Mouse (Mus musculus) kidney, postnatal 0 days (tissue): ENCODE results near the gene Flvcr1. TPM values are rescaled to one million over a fixed set of nuclear protein-coding genes. Genes with fewer than 3 reads are reported as not detected.

ENCODE experiments used
- ATAC-seq: fragments of 200-750 bp; cut with Nextera tagmentation; replicated peaks from 2 replicates; pipeline ENCODE4 v1.8.0; 2017; ENCODE audit warnings: low read depth, moderate number of reproducible peaks, moderate TSS enrichment, moderate library complexity; ENCODE audit not compliant: low FRiP score
- DNase-seq: peaks from one replicate; pipeline ENCODE4 v3.0.0-alpha.2; 2016; ENCODE audit warnings: low spot score
- H3K27ac ChIP-seq: fragments of 300-500 bp; sonication (generic); 2 replicates; pipeline ENCODE4 v1.5.1; 2014; ENCODE audit warnings: mild to moderate bottlenecking
- H3K27me3 ChIP-seq: fragments of 300-500 bp; sonication (generic); 2 replicates; pipeline ENCODE4 v1.6.1; 2014; ENCODE audit warnings: low read length, mixed read lengths; ENCODE audit not compliant: insufficient read depth
- H3K36me3 ChIP-seq: fragments of 300-500 bp; sonication (generic); 2 replicates; pipeline ENCODE4 v1.6.1; 2014; ENCODE audit warnings: low read length, mixed read lengths; ENCODE audit not compliant: insufficient read depth
- H3K4me1 ChIP-seq: fragments of 300-500 bp; sonication (generic); replicated peaks from 2 replicates; pipeline ENCODE4 v1.6.1; 2014; ENCODE audit warnings: antibody characterized with exemption, low read length, mixed read lengths; ENCODE audit not compliant: insufficient read depth
- H3K4me2 ChIP-seq: fragments of 300-500 bp; sonication (generic); 2 replicates; pipeline ENCODE4 v1.6.1; 2014; ENCODE audit warnings: mild to moderate bottlenecking, low read length, moderate library complexity, mixed read lengths
- H3K4me3 ChIP-seq: fragments of 300-500 bp; sonication (generic); replicated peaks from 2 replicates; pipeline ENCODE4 v1.5.1; 2014; ENCODE audit warnings: low read depth, low read length
- H3K9ac ChIP-seq: fragments of 300-500 bp; sonication (generic); 2 replicates; pipeline ENCODE4 v1.6.1; 2014; ENCODE audit warnings: low read depth, low read length
- H3K9me3 ChIP-seq: fragments of 300-500 bp; sonication (generic); replicated peaks from 2 replicates; pipeline ENCODE4 v1.6.1; 2016; ENCODE audit warnings: low read length, inconsistent platforms, mixed read lengths
- CTCF ChIP-seq: IDR thresholded peaks from 2 replicates; pipeline ENCODE4 v1.5.1; 2016; ENCODE audit warnings: antibody characterized with exemption, low read depth, mild to moderate bottlenecking, moderate library complexity
- WGBS: fragments of 180-500 bp; shearing (Covaris S2); extraction: QIAGEN DNeasy Blood & Tissue Kit; methylation state at CpG from one replicate; pipeline ENCODE4 v1.1.7; 2014; 5-methylcytosine and 5-hydroxymethylcytosine counted together
- polyA plus RNA-seq: library from polyadenylated mRNA; unstranded; fragments of >200 nt; fragmentation: Nextera tagmentation; extraction: Ambion mirVana; gene quantifications from 2 replicates; pipeline ENCODE4 v1.2.1, GENCODE M21; 2015

Flvcr1 gene
- polyA plus RNA-seq, 1 experiment from 2014 or later: 7.9 TPM

DNA sequence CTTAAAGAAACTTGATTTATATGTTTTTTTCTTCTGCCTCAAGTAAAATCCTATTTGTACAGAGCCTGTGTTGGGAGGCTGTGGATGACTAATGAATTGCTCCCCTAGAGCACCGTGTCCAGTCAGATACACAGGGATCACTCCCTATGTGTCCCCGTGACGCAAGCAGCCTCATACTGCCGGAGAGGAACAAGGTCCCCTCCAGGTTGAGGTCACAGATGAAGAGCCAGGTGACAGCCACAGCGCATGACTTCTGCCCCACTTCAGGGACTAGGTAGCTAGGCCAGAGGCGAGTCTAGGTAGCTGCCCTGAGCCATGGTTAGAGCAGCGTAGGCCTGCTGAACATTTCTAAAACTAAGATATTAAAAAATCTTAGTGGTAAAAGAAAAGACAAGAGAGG, 57.9 kb downstream of the Flvcr1 start:
- Histone ChIP-seq H3K4me1 (no peaks in the 10 kb centered on the region), H3K36me3 (0 out of 2 replicates have a peak, but pooled peaks cover 3% of the 10 kb centered on the region), H3K4me3 (no peak overlapping the region), H3K9me3 (no peaks in the 10 kb centered on the region), H3K27me3 (no peaks in the 10 kb centered on the region), H3K4me2 (no peak overlapping the region), H3K27ac (no peak overlapping the region), H3K9ac (no peak overlapping the region)
- TF ChIP-seq CTCF: no peak
- DNase-seq: no peak
- WGBS: 87% methylated on average over 7 of the region's 7 CpGs
- ATAC-seq: no peak

DNA sequence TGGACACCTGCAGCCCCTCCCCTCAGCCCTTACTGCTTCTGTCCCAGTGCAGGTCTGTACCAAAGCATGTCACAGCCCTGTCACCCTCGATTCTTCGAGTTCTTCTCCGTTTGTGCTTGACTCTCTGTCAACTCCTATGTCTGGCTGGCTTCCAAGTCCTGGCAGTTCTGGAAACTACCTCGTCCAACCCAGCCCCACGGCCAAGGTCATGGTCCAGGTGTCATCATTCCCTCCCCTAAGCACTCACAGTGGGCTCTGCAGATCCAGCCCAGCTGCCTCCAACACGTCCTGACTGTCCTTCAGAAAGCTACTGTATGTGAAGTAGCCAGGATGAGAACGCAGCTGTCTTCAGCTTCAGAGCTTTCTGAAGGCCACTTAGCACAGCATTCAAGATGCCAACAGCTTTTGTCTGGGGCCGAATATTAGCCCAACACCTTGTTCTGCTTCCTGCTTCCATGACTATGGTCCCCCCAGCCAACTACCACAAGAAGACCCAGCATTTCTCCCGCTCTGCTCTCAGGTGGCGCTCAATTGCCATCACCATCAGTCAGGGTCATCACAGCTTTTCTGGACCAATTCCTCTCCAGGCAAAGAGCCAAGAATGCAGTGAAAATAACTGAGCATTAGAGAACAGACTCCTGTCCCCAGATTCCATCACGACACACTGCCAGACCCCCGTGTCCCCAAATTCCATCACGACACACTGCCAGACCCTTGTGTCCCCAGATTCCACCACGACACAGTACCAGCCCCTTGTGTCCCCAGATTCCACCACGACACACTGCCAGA, 60.8 kb downstream of the Flvcr1 start:
- ATAC-seq: no peak
- Histone ChIP-seq H3K9ac (no peak overlapping the region), H3K9me3 (no peaks in the 10 kb centered on the region), H3K4me1 (no peaks in the 10 kb centered on the region), H3K27ac (no peak overlapping the region), H3K27me3 (no peaks in the 10 kb centered on the region), H3K36me3 (0 out of 2 replicates have a peak, but pooled peaks cover 7% of the 10 kb centered on the region), H3K4me3 (no peak overlapping the region), H3K4me2 (no peak overlapping the region)
- 70% methylated on average over 15 of the region's 15 CpGs for WGBS
- no peak for DNase-seq
- no peak for TF ChIP-seq CTCF

DNA sequence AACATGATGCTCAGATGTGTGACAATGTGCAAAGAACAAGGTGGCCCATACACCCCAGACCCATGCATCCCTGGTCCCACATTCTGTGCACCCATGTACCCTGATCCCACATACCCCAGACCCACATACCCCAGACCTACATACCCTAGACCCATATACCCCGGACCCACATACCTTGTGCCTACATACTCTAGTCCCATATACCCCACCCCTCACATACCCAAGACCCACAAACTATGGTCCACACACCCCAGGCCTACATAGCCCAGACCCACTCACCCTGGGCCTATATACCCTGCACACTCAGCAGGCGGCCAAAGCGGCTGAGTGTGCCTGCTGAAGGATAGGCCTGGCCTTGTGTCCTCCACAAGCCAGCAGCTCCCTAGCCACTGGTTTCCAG, 63.2 kb downstream of the Flvcr1 start:
- Histone ChIP-seq H3K4me3 (no peak overlapping the region), H3K4me2 (no peak overlapping the region), H3K36me3 (0 out of 2 replicates have a peak, but pooled peaks cover 7% of the 10 kb centered on the region), H3K27me3 (no peaks in the 10 kb centered on the region), H3K9ac (no peak overlapping the region), H3K9me3 (no peaks in the 10 kb centered on the region), H3K4me1 (no peaks in the 10 kb centered on the region), H3K27ac (no peak overlapping the region)
- no peak for TF ChIP-seq CTCF
- DNase-seq: no peak
- 98% methylated on average over 3 of the region's 3 CpGs for WGBS
- no peak for ATAC-seq

DNA sequence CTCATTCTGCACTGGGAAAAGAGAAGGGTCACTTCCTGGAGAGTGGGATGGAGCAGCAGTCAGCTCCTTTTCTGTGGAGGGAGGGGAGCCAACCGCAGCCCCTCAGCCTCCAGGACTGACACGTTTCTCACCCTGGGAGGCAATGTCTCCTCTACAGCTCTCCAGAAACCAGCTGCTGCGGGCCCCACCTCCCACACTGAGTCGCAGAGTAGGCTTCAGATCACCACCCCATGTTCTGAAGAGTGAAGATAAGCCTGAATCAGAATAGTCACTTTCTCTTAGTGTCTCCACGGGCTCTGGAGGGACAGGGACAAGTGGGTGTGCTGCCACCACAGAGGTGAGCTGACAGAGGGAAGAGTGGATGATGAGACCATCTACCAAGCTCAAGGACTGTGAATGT, 67.1 kb downstream of the Flvcr1 start:
- H3K36me3 ChIP-seq: 0 out of 2 replicates have a peak, but pooled peaks cover 4% of the 10 kb centered on the region
- no peak overlapping the region for H3K4me3 ChIP-seq
- H3K4me2 ChIP-seq: no peak overlapping the region
- H3K27me3 ChIP-seq: no peaks in the 10 kb centered on the region
- ATAC-seq (no peak), DNase-seq (no peak)
- H3K9ac ChIP-seq: no peak overlapping the region
- WGBS: 77% methylated on average over 5 of the region's 5 CpGs
- no peaks in the 10 kb centered on the region for H3K9me3 ChIP-seq
- H3K4me1 ChIP-seq: no peaks in the 10 kb centered on the region
- no peak for TF ChIP-seq CTCF
- no peak overlapping the region for H3K27ac ChIP-seq

Other genes with a start within 250 kb of the Flvcr1 start
- 9.4 and 10.2 TPM in 2 replicates for gene Rps6kc1, start 114.4 kb downstream of the Flvcr1 start, polyA plus RNA-seq
- 43.8 and 45.6 TPM in 2 replicates for gene Angel2, start 101.0 kb downstream of the Flvcr1 start, polyA plus RNA-seq
- gene Vash2, start 46.9 kb downstream of the Flvcr1 start, polyA plus RNA-seq: 14.0 and 15.7 TPM in 2 replicates
- not detected in 2 replicates for gene Spata45, start 10.5 kb upstream of the Flvcr1 start, polyA plus RNA-seq
- gene Tatdn3, start 36.8 kb upstream of the Flvcr1 start, polyA plus RNA-seq: 15.6 and 16.1 TPM in 2 replicates
- gene Nsl1, start 36.9 kb upstream of the Flvcr1 start, polyA plus RNA-seq: 8.6 and 12.1 TPM in 2 replicates
- gene Batf3, start 71.7 kb upstream of the Flvcr1 start, polyA plus RNA-seq: 10.5 and 12.5 TPM in 2 replicates
- gene Fam71a, start 138.7 kb upstream of the Flvcr1 start, polyA plus RNA-seq: not detected in 2 replicates
- 3.2 and 4.0 TPM in 2 replicates for gene Atf3, start 191.9 kb upstream of the Flvcr1 start, polyA plus RNA-seq